Mouse (Mus musculus) hindbrain, embryonic 11.5 days (tissue): ENCODE measurements around the gene Rmi1. TPM values are rescaled to one million over a fixed set of nuclear protein-coding genes. Genes with fewer than 3 reads are reported as not detected.
A peak's percentile ranks its signal among the peaks of the same experiment; 100 is the strongest.
"Not testable (repeated sequence)": the region's sequence is repeated elsewhere in the genome, so short reads cannot be mapped to it uniquely, and the experiment has no call there.

ENCODE experiments used
- ATAC-seq: fragments of 200-750 bp; cut with Nextera tagmentation; 2 replicates; pipeline ENCODE4 v1.8.0; 2017; ENCODE audit warnings: mild to moderate bottlenecking, moderate TSS enrichment, moderate library complexity; ENCODE audit not compliant: low FRiP score
- DNase-seq: peaks from one replicate; pipeline ENCODE4 v3.0.0-alpha.2; 2015; ENCODE audit warnings: low spot score
- H3K27ac ChIP-seq: fragments of 300-500 bp; sonication (generic); 2 replicates; pipeline ENCODE4 v1.5.1; 2014; ENCODE audit warnings: mild to moderate bottlenecking, low read depth, low read length
- H3K27me3 ChIP-seq: fragments of 300-500 bp; sonication (generic); 2 replicates; pipeline ENCODE4 v1.6.1; 2014; ENCODE audit warnings: mild to moderate bottlenecking, low read length, moderate library complexity, mixed read lengths; ENCODE audit not compliant: control insufficient read depth, insufficient read depth
- H3K36me3 ChIP-seq: fragments of 300-500 bp; sonication (generic); 2 replicates; pipeline ENCODE4 v1.6.1; 2014; ENCODE audit warnings: mild to moderate bottlenecking, low read length, moderate library complexity, mixed read lengths; ENCODE audit not compliant: control insufficient read depth, insufficient read depth
- H3K4me1 ChIP-seq: fragments of 300-500 bp; sonication (generic); replicated peaks from 2 replicates; pipeline ENCODE4 v1.6.1; 2014; ENCODE audit warnings: low read length, mixed read lengths; ENCODE audit not compliant: control insufficient read depth, insufficient read depth
- H3K4me2 ChIP-seq: fragments of 300-500 bp; sonication (generic); replicated peaks from 2 replicates; pipeline ENCODE4 v1.6.1; 2014; ENCODE audit warnings: mild to moderate bottlenecking, low read depth, low read length
- H3K4me3 ChIP-seq: fragments of 300-500 bp; sonication (generic); 2 replicates; pipeline ENCODE4 v1.5.1; 2014; ENCODE audit warnings: low read depth, low read length
- H3K9ac ChIP-seq: fragments of 300-500 bp; sonication (generic); 2 replicates; pipeline ENCODE4 v1.6.1; 2014; ENCODE audit warnings: low read depth, low read length
- H3K9me3 ChIP-seq: fragments of 300-500 bp; sonication (generic); 2 replicates; pipeline ENCODE4 v1.6.1; 2016; ENCODE audit warnings: low read length; ENCODE audit not compliant: control insufficient read depth
- WGBS: fragments of 180-500 bp; shearing (Covaris S2); extraction: QIAGEN DNeasy Blood & Tissue Kit; methylation state at CpG from one replicate; pipeline ENCODE4 v1.1.7; 2014; 5-methylcytosine and 5-hydroxymethylcytosine counted together
- polyA plus RNA-seq: library from polyadenylated mRNA; unstranded; fragments of >200 nt; fragmentation: Nextera tagmentation; extraction: Ambion mirVana; gene quantifications from 2 replicates; pipeline ENCODE4 v1.2.1, GENCODE M21; 2014

Gene Rmi1
- 31.5 and 34.4 TPM in 2 replicates for polyA plus RNA-seq

GRCm38 (mm10) chr13:58402003-58402743 is at the start of gene Rmi1:
Gene Rmi1 (plus strand): TSS chr13:58402248.
- peak within 1 kb of the TSS; percentile 98 for H3K27ac ChIP-seq
- no peaks in the 10 kb centered on the region for H3K27me3 ChIP-seq
- DNase-seq (peak; percentile 98), ATAC-seq (peak; percentile 96)
- peaks cover 4% of the 10 kb centered on the region for H3K36me3 ChIP-seq
- H3K4me1 ChIP-seq = no peaks in the 10 kb centered on the region
- H3K9ac ChIP-seq = peak within 1 kb of the TSS; percentile 100
- peak within 1 kb of the TSS; percentile 82 for H3K4me3 ChIP-seq
- H3K9me3 ChIP-seq = no peaks in the 10 kb centered on the region
- peak within 1 kb of the TSS; percentile 64 for H3K4me2 ChIP-seq
- under 1% methylated on average over 70 of the region's 91 CpGs for WGBS

- H3K4me2 ChIP-seq = no peak overlapping the region
- no peaks in the 10 kb centered on the region for H3K36me3 ChIP-seq
- H3K9me3 ChIP-seq = no peaks in the 10 kb centered on the region
- no peaks in the 10 kb centered on the region for H3K27me3 ChIP-seq
- H3K4me3 ChIP-seq = no peak overlapping the region
- no peak overlapping the region for H3K9ac ChIP-seq
- ATAC-seq (no peak), DNase-seq (no peak)
- H3K4me1 ChIP-seq = no peaks in the 10 kb centered on the region
- no peak overlapping the region for H3K27ac ChIP-seq
These were observed 49.1 kb upstream of the Rmi1 start for GRCm38 (mm10) chr13:58352996-58353395.

GRCm38 (mm10) chr13:58358629-58359303 is 43.3 kb upstream of the Rmi1 start, which contains the start of gene Kif27:
Gene Kif27 (minus strand): TSS chr13:58359122.
- ATAC-seq = peak; percentile 96
- Histone ChIP-seq H3K36me3 (no peaks in the 10 kb centered on the region), H3K27ac (no peak within 1 kb of the TSS), H3K9me3 (no peaks in the 10 kb centered on the region), H3K9ac (peak within 1 kb of the TSS; percentile 65), H3K4me1 (no peaks in the 10 kb centered on the region), H3K4me2 (peak within 1 kb of the TSS; percentile 98), H3K27me3 (no peaks in the 10 kb centered on the region), H3K4me3 (peak within 1 kb of the TSS; percentile 69)
- DNase-seq = peak; percentile 87
- under 1% methylated on average over 61 of the region's 85 CpGs for WGBS

GRCm38 (mm10) chr13:58359304-58359653 is 42.8 kb upstream of the Rmi1 start:
- peak overlapping the region; percentile 98 for H3K4me2 ChIP-seq
- 6% methylated on average over 7 of the region's 7 CpGs for WGBS
- ATAC-seq (peak; percentile 64; the same call in 1 of the 2 replicates), DNase-seq (no peak)
- no peaks in the 10 kb centered on the region for H3K36me3 ChIP-seq
- no peaks in the 10 kb centered on the region for H3K9me3 ChIP-seq
- peak overlapping the region; percentile 69 for H3K4me3 ChIP-seq
- no peaks in the 10 kb centered on the region for H3K4me1 ChIP-seq
- no peaks in the 10 kb centered on the region for H3K27me3 ChIP-seq
- no peak overlapping the region for H3K27ac ChIP-seq
- no peak overlapping the region for H3K9ac ChIP-seq

DNA sequence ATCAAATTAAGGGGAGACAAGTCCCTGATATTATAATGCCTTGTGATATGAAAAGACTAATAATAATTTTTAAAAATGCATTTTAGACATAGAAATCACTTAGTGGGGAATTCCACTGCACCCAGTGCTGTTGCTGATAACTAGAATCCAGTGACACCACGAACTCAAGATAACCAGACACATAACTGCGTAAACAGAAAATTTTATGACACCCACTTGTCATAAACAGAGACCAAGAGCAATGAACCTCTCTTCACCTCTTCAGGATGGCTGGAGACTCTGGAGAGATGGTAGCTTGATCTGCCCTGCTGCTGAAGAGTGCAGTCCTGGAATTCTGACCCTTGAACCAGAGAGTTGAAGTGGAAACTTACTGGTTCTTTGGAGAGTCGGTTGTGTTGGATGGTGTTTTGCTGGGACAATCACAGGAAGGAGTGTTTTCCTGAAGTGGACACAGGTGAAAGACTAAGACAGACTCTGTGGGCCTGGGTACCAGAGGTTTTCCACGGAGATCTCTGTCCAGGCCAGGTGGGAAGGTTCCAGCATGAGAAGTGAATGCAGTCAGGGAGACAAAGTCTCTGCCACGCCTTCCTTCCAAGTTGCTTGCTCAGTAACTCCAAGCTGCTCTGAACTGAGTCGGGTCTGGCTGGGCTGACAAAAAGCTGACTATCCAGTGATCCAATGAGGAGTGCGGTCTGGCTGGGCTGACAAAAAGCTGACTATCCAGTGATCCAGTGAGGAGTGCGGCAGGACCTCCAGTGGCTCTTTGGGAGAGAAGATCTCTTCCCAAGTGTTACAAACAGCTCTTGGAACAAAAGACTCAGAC is 37.5 kb upstream of the Rmi1 start:
- Histone ChIP-seq H3K4me2 (no peak overlapping the region), H3K9ac (no peak overlapping the region), H3K36me3 (no peaks in the 10 kb centered on the region), H3K4me1 (no peaks in the 10 kb centered on the region), H3K9me3 (no peaks in the 10 kb centered on the region), H3K27me3 (no peaks in the 10 kb centered on the region), H3K4me3 (no peak overlapping the region), H3K27ac (no peak overlapping the region)
- ATAC-seq = no peak
- 82% methylated on average over 8 of the region's 8 CpGs for WGBS
- DNase-seq = no peak

- H3K9me3 ChIP-seq, H3K4me2 ChIP-seq, H3K27me3 ChIP-seq, DNase-seq, H3K36me3 ChIP-seq, H3K9ac ChIP-seq, H3K4me3 ChIP-seq, H3K27ac ChIP-seq, H3K4me1 ChIP-seq, ATAC-seq: not testable (repeated sequence)
- 82% methylated on average over 8 of the region's 8 CpGs for whole genome bisulfite sequencing
These were observed 36.9 kb upstream of the Rmi1 start for GRCm38 (mm10) chr13:58365179-58365578.

- Histone ChIP-seq H3K36me3 (no peaks in the 10 kb centered on the region), H3K27ac (no peak overlapping the region), H3K9ac (no peak overlapping the region), H3K4me2 (no peak overlapping the region), H3K27me3 (no peaks in the 10 kb centered on the region), H3K4me1 (no peaks in the 10 kb centered on the region), H3K4me3 (no peak overlapping the region), H3K9me3 (no peaks in the 10 kb centered on the region)
- WGBS = 91% methylated on average over 3 of the region's 3 CpGs
- DNase-seq (no peak), ATAC-seq (no peak)
These were observed 35.7 kb upstream of the Rmi1 start for GRCm38 (mm10) chr13:58366373-58366772.

GRCm38 (mm10) chr13:58367641-58368040 is 34.4 kb upstream of the Rmi1 start:
- H3K4me3 ChIP-seq = no peak overlapping the region
- H3K9me3 ChIP-seq = no peaks in the 10 kb centered on the region
- 70% methylated on average over 1 of the region's 1 CpGs for WGBS
- no peaks in the 10 kb centered on the region for H3K4me1 ChIP-seq
- no peak overlapping the region for H3K4me2 ChIP-seq
- no peaks in the 10 kb centered on the region for H3K27me3 ChIP-seq
- H3K27ac ChIP-seq = no peak overlapping the region
- no peak overlapping the region for H3K9ac ChIP-seq
- no peak for DNase-seq
- ATAC-seq = no peak
- no peaks in the 10 kb centered on the region for H3K36me3 ChIP-seq
